Mouse (Mus musculus) bone marrow, adult 2 months (tissue): ENCODE measurements around the gene Cnr1.

Source experiments
- CTCF ChIP-seq: fragments of 200-500 bp; IDR thresholded peaks from 2 replicates; pipeline ENCODE4 v1.5.1; 2011; ENCODE audit warnings: low read length, control low read depth; ENCODE audit not compliant: control insufficient read depth, insufficient read depth
- POLR2A ChIP-seq: fragments of 200-500 bp; IDR thresholded peaks from 2 replicates; pipeline ENCODE4 v1.6.1; 2011; ENCODE audit warnings: low read depth, mild to moderate bottlenecking, control low read depth, low read length, borderline replicate concordance; ENCODE audit not compliant: control insufficient read depth

- TF ChIP-seq CTCF = no peak
- no peak for TF ChIP-seq POLR2A
Measured at GRCm38 (mm10) chr4:33926010-33926409, 1.6 kb downstream of the Cnr1 start.
